Mouse (Mus musculus): ENCODE measurements around the gene C77080. TPM values are rescaled to one million over a fixed set of nuclear protein-coding genes. Genes with fewer than 3 reads are reported as not detected.
A peak's percentile ranks its signal among the peaks of the same experiment; 100 is the strongest.
"Not testable (repeated sequence)": the region's sequence is repeated elsewhere in the genome, so short reads cannot be mapped to it uniquely, and the experiment has no call there.

C77080 gene
- total RNA-seq, 1 experiment from 2014 or later = not detected

DNA sequence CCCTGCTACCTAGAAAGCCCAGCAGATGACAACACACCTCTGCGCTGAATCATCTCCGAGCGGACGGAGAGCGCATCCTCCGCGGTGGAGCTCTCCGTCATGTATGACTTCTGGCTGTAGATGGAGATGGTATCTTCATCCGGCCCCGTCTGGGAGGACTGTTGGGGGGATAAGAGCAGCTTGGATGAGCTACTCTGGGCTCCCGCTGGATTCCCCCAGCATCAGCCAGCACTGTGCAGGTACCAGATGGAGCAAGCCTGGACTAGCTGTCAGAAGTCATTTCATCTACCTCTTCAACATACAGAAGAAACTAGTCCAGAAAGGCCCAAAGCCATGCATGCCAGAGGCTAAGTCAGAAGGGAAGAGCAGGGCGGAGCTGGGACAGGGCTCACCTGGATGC, 35.9 kb downstream of the C77080 start:
- no peak for ATAC-seq (ENCODE audit: extremely low read depth, insufficient number of reproducible peaks, low FRiP score, poor library complexity, severe bottlenecking)

DNA sequence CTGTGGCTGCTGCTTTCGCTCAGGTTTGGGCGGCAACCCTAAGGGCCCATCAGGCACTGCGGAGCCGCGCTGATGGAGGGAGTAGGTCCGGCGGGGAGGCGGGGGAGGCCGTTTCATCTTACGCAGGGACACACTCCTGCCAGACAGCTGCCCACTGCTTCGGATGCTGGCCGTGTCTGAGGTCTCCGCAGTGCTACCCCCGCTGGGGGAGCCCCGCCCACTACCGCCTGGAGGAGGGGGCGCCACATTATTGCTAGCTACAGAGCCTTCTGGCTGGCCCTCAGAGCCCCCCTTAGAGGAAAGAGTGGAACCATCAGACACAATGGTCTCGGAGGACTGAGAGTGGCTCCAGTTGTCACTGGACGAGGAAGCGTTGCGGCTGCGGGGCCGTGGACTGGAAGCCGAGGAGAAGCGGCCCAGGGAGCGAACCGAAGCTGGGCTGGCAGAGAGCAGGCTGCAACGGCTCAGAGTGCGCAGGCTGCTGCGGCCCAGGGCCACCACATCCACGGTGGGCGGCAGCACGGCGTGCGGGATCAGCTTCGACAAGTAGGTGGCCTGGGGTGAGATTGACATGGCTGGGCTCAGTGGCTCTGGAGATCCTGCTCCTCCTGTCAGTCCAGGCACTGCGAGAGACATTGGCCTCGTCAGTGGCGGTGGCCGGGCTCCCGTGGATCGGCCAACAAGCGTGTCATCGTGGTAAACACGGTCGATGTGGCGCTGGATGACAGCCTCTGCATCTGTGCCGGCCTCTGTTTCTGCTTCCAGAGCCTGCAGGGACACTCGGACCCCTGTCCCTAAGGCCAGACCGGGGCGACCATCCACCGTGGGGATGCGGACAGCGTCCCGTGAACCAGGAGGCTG, 37.6 kb downstream of the C77080 start:
- no peak for ATAC-seq (ENCODE audit: extremely low read depth, insufficient number of reproducible peaks, low FRiP score, poor library complexity, severe bottlenecking)

DNA sequence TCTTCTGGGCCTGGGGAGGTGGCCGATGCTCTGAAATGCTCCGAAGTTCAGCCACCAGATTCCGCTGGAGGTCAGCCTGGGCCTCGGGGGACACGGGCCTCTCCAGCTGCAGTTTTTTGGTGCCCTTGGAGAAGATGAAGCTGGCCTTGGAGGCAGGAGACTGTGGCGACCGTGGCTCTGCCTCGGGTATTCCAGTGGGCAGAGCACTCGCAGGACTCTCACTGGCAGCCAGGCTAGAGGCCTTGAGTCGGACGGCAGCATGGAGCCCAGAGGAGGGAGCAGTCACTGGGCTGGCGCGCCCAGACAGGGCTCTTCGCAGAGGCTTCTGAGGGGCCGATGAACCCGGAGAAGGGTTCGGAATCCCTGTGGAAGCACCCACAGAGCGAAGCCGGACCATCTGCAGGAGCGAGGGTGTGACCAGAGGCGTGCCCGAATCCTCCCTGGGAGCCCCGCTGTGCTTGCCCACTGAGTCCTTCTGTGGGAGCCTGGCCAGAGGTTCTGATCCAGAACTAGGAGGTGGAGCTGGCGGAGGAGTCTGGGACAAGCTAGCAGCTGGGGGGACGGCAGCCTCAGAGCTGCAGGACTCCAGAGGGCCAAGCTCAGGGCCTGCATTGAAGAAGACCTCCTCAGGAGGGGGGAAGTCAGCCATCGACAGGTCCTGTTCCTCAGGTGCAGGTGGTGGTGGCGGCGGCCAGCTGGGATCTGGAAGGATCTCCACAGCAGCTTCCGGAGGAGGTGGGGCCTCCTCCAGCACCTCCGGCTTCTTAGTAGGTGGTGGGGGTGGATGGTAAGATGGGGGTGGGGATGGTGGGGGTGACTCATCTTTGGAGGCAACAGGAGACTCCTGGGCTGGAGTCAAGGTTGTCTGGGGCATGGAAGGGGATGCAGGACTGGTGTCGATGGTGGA, 38.9 kb downstream of the C77080 start:
- ATAC-seq (ENCODE audit: extremely low read depth, insufficient number of reproducible peaks, low FRiP score, poor library complexity, severe bottlenecking) = no peak

DNA sequence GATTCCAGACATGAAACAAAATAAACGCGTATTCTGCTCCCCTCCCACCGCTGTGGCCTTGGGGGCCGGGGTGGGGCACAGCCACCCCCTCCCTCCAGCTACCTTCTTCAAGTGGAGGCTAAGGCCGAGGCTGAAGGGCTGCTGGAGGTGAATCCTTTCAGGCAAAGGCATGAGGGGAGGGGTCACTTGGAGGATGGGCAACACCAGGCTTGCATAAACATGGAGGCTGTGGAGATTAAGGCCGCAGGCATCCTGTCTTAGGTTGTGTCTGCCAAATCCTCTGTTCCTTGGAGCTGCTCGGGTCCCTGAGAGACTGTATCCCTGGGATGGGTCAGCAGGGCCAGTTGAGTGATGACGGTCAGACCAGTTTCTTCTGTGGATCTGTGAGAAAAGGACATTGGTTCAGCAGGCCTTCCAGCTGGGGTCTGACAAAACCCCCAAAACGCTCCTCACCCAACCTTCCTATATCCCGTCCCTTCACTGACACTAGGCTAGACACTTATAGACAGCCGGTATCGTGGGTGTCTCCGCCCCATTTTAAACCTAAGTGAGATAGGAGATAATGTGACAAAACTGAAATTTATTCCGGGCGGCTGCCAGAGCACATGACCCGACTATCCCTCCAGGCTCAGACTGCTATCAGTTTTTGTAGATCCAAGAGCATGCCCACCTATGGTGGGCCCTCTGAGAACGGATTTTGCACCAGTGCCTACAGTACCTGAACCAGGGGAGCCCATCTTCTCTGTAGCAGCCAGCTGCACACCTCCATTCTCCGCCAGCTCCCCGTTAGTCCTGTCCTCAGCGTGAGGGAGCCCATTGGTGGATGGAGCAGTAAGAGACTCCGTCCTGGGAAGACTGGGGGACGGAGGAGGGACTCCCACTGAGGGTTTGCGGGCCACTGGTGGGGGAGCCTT, 39.9 kb downstream of the C77080 start:
- ATAC-seq (ENCODE audit: extremely low read depth, insufficient number of reproducible peaks, low FRiP score, poor library complexity, severe bottlenecking) = no peak

DNA sequence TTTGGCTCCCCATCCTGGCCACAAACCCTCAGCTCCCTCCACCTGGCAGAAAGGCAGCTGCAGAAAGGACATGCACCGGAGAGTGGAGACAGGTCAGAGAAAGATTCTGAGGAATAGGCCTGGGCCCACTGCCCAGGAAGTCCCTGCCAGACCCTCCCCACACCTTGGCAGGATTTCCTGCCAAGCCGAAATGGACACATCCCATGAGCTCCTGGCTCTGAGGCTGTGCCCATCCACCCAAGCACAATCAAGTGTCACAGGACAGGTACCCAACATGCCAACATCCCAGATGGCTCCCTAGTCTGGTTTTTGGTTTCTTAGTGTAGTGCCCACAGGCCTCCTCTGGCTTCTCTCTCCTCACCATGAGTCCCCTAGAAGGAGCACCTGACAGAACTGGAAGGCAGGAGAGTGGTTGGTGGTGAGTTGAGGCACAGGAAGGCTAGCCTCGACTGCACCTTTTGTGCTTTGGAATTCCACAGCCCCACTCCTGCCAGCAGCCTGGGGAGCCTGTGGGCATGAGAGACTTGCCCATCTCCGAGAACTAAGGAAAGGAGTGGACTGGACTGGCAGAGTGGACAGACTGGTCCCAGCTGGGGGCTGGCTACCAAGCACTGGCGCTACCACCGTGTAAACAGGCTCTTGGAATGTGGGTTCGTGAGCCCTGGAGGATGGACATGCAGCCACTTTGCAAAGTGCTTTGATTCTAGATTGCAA, 40.7 kb downstream of the C77080 start:
- ATAC-seq (ENCODE audit: extremely low read depth, insufficient number of reproducible peaks, low FRiP score, poor library complexity, severe bottlenecking) = no peak

- no peak for ATAC-seq (ENCODE audit: extremely low read depth, insufficient number of reproducible peaks, low FRiP score, poor library complexity, severe bottlenecking)
These were observed 42.0 kb downstream of the C77080 start for GRCm38 (mm10) chr4:129219198-129219597.

GRCm38 (mm10) chr4:129218569-129219175, 42.5 kb downstream of the C77080 start:
- no peak for ATAC-seq (ENCODE audit: extremely low read depth, insufficient number of reproducible peaks, low FRiP score, poor library complexity, severe bottlenecking)

DNA sequence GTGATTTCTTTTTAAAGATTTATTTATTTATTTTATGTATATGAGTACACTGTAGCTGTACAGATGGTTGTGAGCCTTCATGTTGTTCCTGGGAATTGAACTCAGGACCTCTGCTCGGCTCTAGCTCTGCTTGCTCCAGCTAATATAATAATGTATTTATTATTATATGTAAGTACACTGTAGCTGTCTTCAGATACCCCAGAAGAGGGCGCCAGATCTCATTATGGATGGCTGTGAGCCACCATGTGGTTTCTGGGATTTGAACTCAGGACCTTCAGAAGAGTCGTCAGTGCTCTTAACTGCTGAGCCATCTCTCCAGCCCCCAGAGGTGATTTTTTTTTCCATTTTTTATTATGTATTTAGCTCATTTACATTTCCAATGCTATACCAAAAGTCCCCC, 48.7 kb downstream of the C77080 start:
- ATAC-seq (ENCODE audit: extremely low read depth, insufficient number of reproducible peaks, low FRiP score, poor library complexity, severe bottlenecking) = not testable (repeated sequence)

DNA sequence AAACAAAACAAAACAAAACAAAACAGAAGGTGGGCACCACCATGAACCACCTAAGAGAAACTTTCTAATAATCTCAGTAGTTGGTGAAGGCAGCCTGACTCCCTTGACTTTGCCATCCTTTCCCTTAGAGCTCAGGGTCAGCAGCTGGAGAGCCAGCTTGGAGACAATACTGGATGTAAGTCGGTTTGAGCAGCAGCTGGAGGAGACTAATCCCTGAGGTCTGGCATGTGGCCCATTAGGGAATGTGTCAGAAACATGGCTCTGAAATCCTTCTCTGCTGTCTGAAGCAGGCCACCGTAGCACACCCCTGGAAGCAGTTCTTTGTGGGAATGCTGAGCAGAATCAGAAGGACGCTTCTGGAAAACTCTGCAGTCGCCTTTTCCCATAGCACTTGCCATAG, 49.7 kb downstream of the C77080 start:
- ATAC-seq (ENCODE audit: extremely low read depth, insufficient number of reproducible peaks, low FRiP score, poor library complexity, severe bottlenecking) = no peak

GRCm38 (mm10) chr4:129209504-129209903, 51.7 kb downstream of the C77080 start:
- ATAC-seq (ENCODE audit: extremely low read depth, insufficient number of reproducible peaks, low FRiP score, poor library complexity, severe bottlenecking) = no peak

DNA sequence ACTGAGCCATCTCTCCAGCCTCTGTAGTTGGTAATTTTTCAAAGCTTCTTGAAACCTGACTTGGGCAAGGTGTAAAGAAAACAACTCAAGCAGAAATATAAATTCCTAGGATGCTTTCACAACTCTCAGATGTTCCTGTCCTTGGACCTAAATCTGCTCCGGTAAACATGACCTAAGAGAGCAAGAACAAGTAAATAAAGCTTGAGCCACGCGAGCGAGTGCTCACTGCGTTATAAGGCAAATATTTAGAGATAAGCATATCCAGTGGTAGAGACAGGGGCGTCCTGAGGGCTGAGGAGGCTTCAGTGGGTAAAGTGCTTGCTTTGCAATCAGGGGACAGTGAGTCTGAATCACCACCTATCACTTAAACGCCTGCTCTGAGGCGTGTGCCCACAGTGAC, 54.4 kb downstream of the C77080 start:
- no peak for ATAC-seq (ENCODE audit: extremely low read depth, insufficient number of reproducible peaks, low FRiP score, poor library complexity, severe bottlenecking)

GRCm38 (mm10) chr4:129204655-129205054, 56.5 kb downstream of the C77080 start:
- no peak for ATAC-seq (ENCODE audit: extremely low read depth, insufficient number of reproducible peaks, low FRiP score, poor library complexity, severe bottlenecking)

DNA sequence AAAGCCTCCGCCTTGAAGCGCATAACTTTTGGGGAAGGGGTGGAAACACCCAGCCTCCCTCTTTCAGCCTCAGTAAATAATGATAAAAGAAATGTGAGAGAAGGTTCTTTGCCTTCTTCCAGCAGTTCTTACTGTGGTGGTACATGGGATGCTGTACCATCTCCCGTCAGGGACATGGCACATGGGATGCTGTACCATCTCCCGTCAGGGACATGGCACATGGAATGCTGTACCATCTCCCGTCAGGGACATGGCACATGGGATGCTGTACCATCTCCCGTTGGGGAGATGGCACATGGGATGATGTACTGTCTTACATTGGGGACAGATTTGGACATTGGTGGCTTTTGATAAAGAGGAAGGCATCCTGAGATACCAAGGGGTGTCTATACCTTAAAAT, 63.7 kb downstream of the C77080 start:
- ATAC-seq (ENCODE audit: extremely low read depth, insufficient number of reproducible peaks, low FRiP score, poor library complexity, severe bottlenecking) = no peak

GRCm38 (mm10) chr4:129194280-129194679, 66.9 kb downstream of the C77080 start:
- no peak for ATAC-seq (ENCODE audit: extremely low read depth, insufficient number of reproducible peaks, low FRiP score, poor library complexity, severe bottlenecking)

DNA sequence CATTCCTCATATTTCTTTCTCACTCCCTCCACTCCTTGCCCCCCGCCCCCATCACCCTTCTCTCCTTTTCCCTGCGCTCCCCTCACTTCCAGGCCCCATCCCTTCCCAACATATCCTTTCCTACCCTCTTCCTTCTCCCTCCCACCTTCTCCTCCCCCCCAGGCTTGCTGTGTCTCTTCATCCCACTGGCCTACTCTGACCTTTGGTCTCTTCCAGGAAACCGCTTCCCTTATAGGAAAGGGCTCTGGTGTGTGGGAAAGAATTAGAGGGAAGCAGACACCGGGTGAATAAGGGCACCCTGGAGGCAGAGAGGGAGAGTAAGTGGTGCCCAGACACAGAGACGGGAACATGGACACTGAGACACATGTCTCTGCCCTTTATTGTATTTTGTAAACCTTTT, 69.5 kb downstream of the C77080 start:
- no peak for ATAC-seq (ENCODE audit: extremely low read depth, insufficient number of reproducible peaks, low FRiP score, poor library complexity, severe bottlenecking)

- no peak for ATAC-seq (ENCODE audit: extremely low read depth, insufficient number of reproducible peaks, low FRiP score, poor library complexity, severe bottlenecking)
These were observed 70.7 kb downstream of the C77080 start for GRCm38 (mm10) chr4:129190538-129190937.

DNA sequence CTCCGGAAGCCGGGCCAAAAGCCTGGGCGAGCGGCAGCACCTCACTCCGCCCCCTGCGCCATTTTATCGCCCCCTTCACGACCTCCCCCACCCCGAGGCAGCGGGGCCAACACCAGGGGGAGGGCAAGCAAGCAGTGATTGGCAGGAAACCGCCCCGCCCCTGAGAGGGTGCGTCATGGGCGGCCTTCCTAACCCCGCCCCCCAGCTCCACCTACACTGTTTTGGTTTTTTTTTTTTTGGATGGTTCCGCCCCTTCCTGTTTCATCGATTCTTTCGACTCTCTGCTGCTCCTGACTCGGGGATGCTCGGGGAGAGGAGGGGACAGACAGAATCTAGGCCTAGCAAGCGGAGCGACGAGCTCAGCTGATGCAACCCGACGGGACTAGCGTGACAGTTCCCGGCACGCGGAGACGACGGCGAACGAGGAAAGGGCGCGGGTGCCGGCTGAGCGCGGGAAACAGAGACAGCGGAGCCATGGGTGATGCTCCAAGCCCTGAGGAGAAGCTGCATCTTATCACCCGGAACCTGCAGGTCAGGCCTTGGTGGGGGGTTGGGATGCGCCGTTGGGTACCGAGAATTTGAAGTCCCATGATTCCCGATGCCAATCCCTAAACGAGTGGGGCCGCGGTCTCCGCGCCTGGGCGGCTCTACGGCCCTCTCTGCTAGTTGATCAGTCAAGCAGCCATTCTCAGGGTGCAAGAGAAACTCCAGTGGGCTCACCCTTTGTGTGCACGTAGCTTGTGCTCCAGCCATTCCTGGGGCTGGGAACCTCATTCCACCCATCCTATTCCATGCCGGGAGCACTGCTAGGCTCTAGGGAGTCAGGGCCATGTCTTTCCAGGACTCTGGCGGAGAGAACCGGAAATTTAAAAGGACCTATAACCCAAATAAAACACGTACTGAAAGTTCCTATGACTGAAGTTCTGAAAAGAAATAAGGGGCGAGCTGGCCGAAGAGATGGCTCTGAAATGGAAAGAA, 71.4 kb downstream of the C77080 start, which contains the start of the genes S100pbp and Yars:
Gene S100pbp (minus strand): TSS at position 186 of the 978 bp plus-strand sequence.
Gene Yars (plus strand): TSS at position 219 of the 978 bp plus-strand sequence.
- peak; percentile 95 for ATAC-seq (ENCODE audit: extremely low read depth, insufficient number of reproducible peaks, low FRiP score, poor library complexity, severe bottlenecking)

Measured in neutrophil, adult 5-6 weeks (primary cell).